Mouse (Mus musculus): ENCODE measurements at regions not wholly inside any gene's neighbourhood (a gene's known extent, or its start where the extent isn't known, plus 50 kb on each side); places are given as distances from the start of the nearest gene placed in this dataset.

GRCm38 (mm10) chr8:79508597-79508996 is 109.3 kb upstream of the Smad1 start:
- Histone ChIP-seq H3K27me3 (ENCODE audit: insufficient read depth, low read length) (no peaks in the 10 kb centered on the region), H3K4me3 (replicated peaks; ENCODE audit: low read length) (no peak overlapping the region), H3K4me1 (replicated peaks; ENCODE audit: low read depth, low read length) (no peaks in the 10 kb centered on the region), H3K36me3 (ENCODE audit: insufficient read depth, low read length) (no peaks in the 10 kb centered on the region), H3K9me3 (ENCODE audit: low read length) (no peaks in the 10 kb centered on the region)
- TF ChIP-seq POU5F1 (IDR thresholded peaks at IDR 0.05; ENCODE audit: borderline replicate concordance, low read length) (no peak), NANOG (IDR thresholded peaks at IDR 0.05; ENCODE audit: borderline replicate concordance, low read length) (no peak), CTCF (conservative IDR thresholded peaks at IDR 0.05; ENCODE audit: low read length) (no peak)

GRCm38 (mm10) chr8:79505381-79505780 is 106.1 kb upstream of the Smad1 start:
- TF ChIP-seq POU5F1 (IDR thresholded peaks at IDR 0.05; ENCODE audit: borderline replicate concordance, low read length) (no peak), CTCF (conservative IDR thresholded peaks at IDR 0.05; ENCODE audit: low read length) (no peak), NANOG (IDR thresholded peaks at IDR 0.05; ENCODE audit: borderline replicate concordance, low read length) (no peak)
- no peak overlapping the region for H3K4me3 ChIP-seq (replicated peaks; ENCODE audit: low read length)
- H3K27me3 ChIP-seq (ENCODE audit: insufficient read depth, low read length): no peaks in the 10 kb centered on the region
- no peaks in the 10 kb centered on the region for H3K36me3 ChIP-seq (ENCODE audit: insufficient read depth, low read length)
- H3K4me1 ChIP-seq (replicated peaks; ENCODE audit: low read depth, low read length): no peaks in the 10 kb centered on the region
- no peaks in the 10 kb centered on the region for H3K9me3 ChIP-seq (ENCODE audit: low read length)

- H3K36me3 ChIP-seq (ENCODE audit: insufficient read depth, low read length): no peaks in the 10 kb centered on the region
- TF ChIP-seq NANOG (IDR thresholded peaks at IDR 0.05; ENCODE audit: borderline replicate concordance, low read length): no peak
- no peak for TF ChIP-seq CTCF (conservative IDR thresholded peaks at IDR 0.05; ENCODE audit: low read length)
- no peak for TF ChIP-seq POU5F1 (IDR thresholded peaks at IDR 0.05; ENCODE audit: borderline replicate concordance, low read length)
- H3K27me3 ChIP-seq (ENCODE audit: insufficient read depth, low read length): no peaks in the 10 kb centered on the region
- no peaks in the 10 kb centered on the region for H3K4me1 ChIP-seq (replicated peaks; ENCODE audit: low read depth, low read length)
- no peaks in the 10 kb centered on the region for H3K9me3 ChIP-seq (ENCODE audit: low read length)
- H3K4me3 ChIP-seq (replicated peaks; ENCODE audit: low read length): no peak overlapping the region
Measured at GRCm38 (mm10) chr8:79503906-79504305, 104.6 kb upstream of the Smad1 start.

- TF ChIP-seq NANOG (IDR thresholded peaks at IDR 0.05; ENCODE audit: borderline replicate concordance, low read length): no peak
- Histone ChIP-seq H3K4me1 (replicated peaks; ENCODE audit: low read depth, low read length) (no peaks in the 10 kb centered on the region), H3K9me3 (ENCODE audit: low read length) (no peaks in the 10 kb centered on the region), H3K4me3 (replicated peaks; ENCODE audit: low read length) (no peak overlapping the region), H3K27me3 (ENCODE audit: insufficient read depth, low read length) (no peaks in the 10 kb centered on the region), H3K36me3 (ENCODE audit: insufficient read depth, low read length) (no peaks in the 10 kb centered on the region)
Measured at GRCm38 (mm10) chr8:79502062-79502461, 102.7 kb upstream of the Smad1 start.

GRCm38 (mm10) chr8:79501238-79501637 is 101.9 kb upstream of the Smad1 start:
- no peaks in the 10 kb centered on the region for H3K4me1 ChIP-seq (replicated peaks; ENCODE audit: low read depth, low read length)
- no peak for TF ChIP-seq NANOG (IDR thresholded peaks at IDR 0.05; ENCODE audit: borderline replicate concordance, low read length)
- no peak for TF ChIP-seq POU5F1 (IDR thresholded peaks at IDR 0.05; ENCODE audit: borderline replicate concordance, low read length)
- TF ChIP-seq CTCF (conservative IDR thresholded peaks at IDR 0.05; ENCODE audit: low read length): no peak
- H3K9me3 ChIP-seq (ENCODE audit: low read length): no peaks in the 10 kb centered on the region
- no peak overlapping the region for H3K4me3 ChIP-seq (replicated peaks; ENCODE audit: low read length)
- no peaks in the 10 kb centered on the region for H3K27me3 ChIP-seq (ENCODE audit: insufficient read depth, low read length)
- H3K36me3 ChIP-seq (ENCODE audit: insufficient read depth, low read length): no peaks in the 10 kb centered on the region

GRCm38 (mm10) chr8:79499258-79499657 is 99.9 kb upstream of the Smad1 start:
- TF ChIP-seq POU5F1 (IDR thresholded peaks at IDR 0.05; ENCODE audit: borderline replicate concordance, low read length): no peak
- no peak for TF ChIP-seq CTCF (conservative IDR thresholded peaks at IDR 0.05; ENCODE audit: low read length)
- TF ChIP-seq NANOG (IDR thresholded peaks at IDR 0.05; ENCODE audit: borderline replicate concordance, low read length): no peak
- Histone ChIP-seq H3K4me1 (replicated peaks; ENCODE audit: low read depth, low read length) (no peaks in the 10 kb centered on the region), H3K27me3 (ENCODE audit: insufficient read depth, low read length) (no peaks in the 10 kb centered on the region), H3K4me3 (replicated peaks; ENCODE audit: low read length) (no peak overlapping the region), H3K9me3 (ENCODE audit: low read length) (no peaks in the 10 kb centered on the region), H3K36me3 (ENCODE audit: insufficient read depth, low read length) (no peaks in the 10 kb centered on the region)

GRCm38 (mm10) chr8:79498611-79499010 is 99.3 kb upstream of the Smad1 start:
- H3K4me3 ChIP-seq (replicated peaks; ENCODE audit: low read length): no peak overlapping the region
- H3K36me3 ChIP-seq (ENCODE audit: insufficient read depth, low read length): no peaks in the 10 kb centered on the region
- no peak for TF ChIP-seq NANOG (IDR thresholded peaks at IDR 0.05; ENCODE audit: borderline replicate concordance, low read length)
- TF ChIP-seq POU5F1 (IDR thresholded peaks at IDR 0.05; ENCODE audit: borderline replicate concordance, low read length): no peak
- no peak for TF ChIP-seq CTCF (conservative IDR thresholded peaks at IDR 0.05; ENCODE audit: low read length)
- no peaks in the 10 kb centered on the region for H3K4me1 ChIP-seq (replicated peaks; ENCODE audit: low read depth, low read length)
- peaks cover under 1% of the 10 kb centered on the region; the same call in 1 of the 2 replicates for H3K27me3 ChIP-seq (ENCODE audit: insufficient read depth, low read length)
- H3K9me3 ChIP-seq (ENCODE audit: low read length): no peaks in the 10 kb centered on the region

- TF ChIP-seq CTCF (conservative IDR thresholded peaks at IDR 0.05; ENCODE audit: low read length) (no peak), POU5F1 (IDR thresholded peaks at IDR 0.05; ENCODE audit: borderline replicate concordance, low read length) (no peak), NANOG (IDR thresholded peaks at IDR 0.05; ENCODE audit: borderline replicate concordance, low read length) (no peak)
- H3K4me3 ChIP-seq (replicated peaks; ENCODE audit: low read length): no peak overlapping the region
- no peaks in the 10 kb centered on the region for H3K36me3 ChIP-seq (ENCODE audit: insufficient read depth, low read length)
- H3K4me1 ChIP-seq (replicated peaks; ENCODE audit: low read depth, low read length): peaks cover 8% of the 10 kb centered on the region; the same call in 1 of the 2 replicates
- H3K9me3 ChIP-seq (ENCODE audit: low read length): no peaks in the 10 kb centered on the region
- peaks cover 6% of the 10 kb centered on the region; the same call in 1 of the 2 replicates for H3K27me3 ChIP-seq (ENCODE audit: insufficient read depth, low read length)
Measured at GRCm38 (mm10) chr8:79491156-79491698, 91.9 kb upstream of the Smad1 start.

GRCm38 (mm10) chr8:79490739-79491138 is 91.4 kb upstream of the Smad1 start:
- Histone ChIP-seq H3K4me3 (replicated peaks; ENCODE audit: low read length) (no peak overlapping the region), H3K27me3 (ENCODE audit: insufficient read depth, low read length) (peaks cover 6% of the 10 kb centered on the region; the same call in 1 of the 2 replicates), H3K9me3 (ENCODE audit: low read length) (no peaks in the 10 kb centered on the region), H3K36me3 (ENCODE audit: insufficient read depth, low read length) (no peaks in the 10 kb centered on the region), H3K4me1 (replicated peaks; ENCODE audit: low read depth, low read length) (peaks cover 8% of the 10 kb centered on the region; the same call in 1 of the 2 replicates)
- TF ChIP-seq CTCF (conservative IDR thresholded peaks at IDR 0.05; ENCODE audit: low read length): no peak
- TF ChIP-seq NANOG (IDR thresholded peaks at IDR 0.05; ENCODE audit: borderline replicate concordance, low read length): no peak
- TF ChIP-seq POU5F1 (IDR thresholded peaks at IDR 0.05; ENCODE audit: borderline replicate concordance, low read length): no peak
